In the genomic region with DNA sequence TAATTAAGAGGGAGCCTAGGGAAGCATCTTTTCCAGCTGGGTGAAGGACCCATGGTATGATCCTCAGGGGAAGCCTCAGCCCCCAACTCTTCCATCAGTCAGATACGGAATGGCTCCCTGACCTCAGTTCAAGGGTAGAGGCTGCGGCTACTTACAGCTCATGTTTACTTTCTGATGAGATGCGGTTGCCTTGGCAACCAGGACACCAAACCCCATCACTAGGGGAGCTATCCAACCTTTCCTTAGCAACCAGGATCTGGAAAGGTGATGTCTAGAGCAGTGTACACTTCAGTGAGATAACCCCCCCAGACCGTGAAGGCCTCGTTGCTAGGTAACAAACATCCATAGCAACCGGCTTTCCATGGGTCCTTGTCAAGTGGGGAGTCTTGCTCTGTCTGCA, we compare ENCODE assay signal across 9 mouse cellular contexts. TPM values are rescaled to one million over a fixed set of nuclear protein-coding genes. Genes with fewer than 3 reads are reported as not detected.
A peak's percentile ranks its signal among the peaks of the same experiment; 100 is the strongest.
DNase-seq lines count a peak whose midpoint lies in the region; ATAC-seq and TF ChIP-seq lines count a peak whose summit lies in the region.
"Had no signal": no experiment of that assay in that cellular context is flagged by ENCODE, and none has a peak within 500 bp of the region (broad histone marks: within the 10 kb centered on the region; RNA-seq: fewer than 3 reads in every experiment).

No protein-coding gene starts in this region.

- H3K9me3 ChIP-seq in hindbrain, postnatal 0 days (ENCODE audit: low read length): no peaks in the 10 kb centered on the region
- H3K9me3 ChIP-seq in neural tube, embryonic 13.5 days: no peaks in the 10 kb centered on the region
- H3K9me3 ChIP-seq: heart, embryonic 15.5 days had no signal

- H3K36me3 ChIP-seq in hindbrain, postnatal 0 days (ENCODE audit: insufficient read depth, low read length): peaks cover 27% of the 10 kb centered on the region
- H3K36me3 ChIP-seq in neural tube, embryonic 13.5 days: peaks cover 44% of the 10 kb centered on the region

- TF ChIP-seq CTCF in hindbrain, postnatal 0 days (IDR thresholded peaks at IDR 0.05; ENCODE audit: low read depth): no peak

- WGBS in hindbrain, postnatal 0 days: 26% methylated on average over 6 of the region's 6 CpGs
- WGBS in neural tube, embryonic 13.5 days: 31% methylated on average over 6 of the region's 6 CpGs

- H3K27me3 ChIP-seq in hindbrain, postnatal 0 days (ENCODE audit: insufficient read depth, low read length): no peaks in the 10 kb centered on the region
- no peaks in the 10 kb centered on the region for H3K27me3 ChIP-seq in neural tube, embryonic 13.5 days
- H3K27me3 ChIP-seq: heart, embryonic 15.5 days had no signal

- no peak overlapping the region for H3K4me3 ChIP-seq in hindbrain, postnatal 0 days (ENCODE audit: low read length)
- H3K4me3 ChIP-seq in neural tube, embryonic 13.5 days: no peak overlapping the region
- H3K4me3 ChIP-seq: heart, embryonic 15.5 days had no signal

- no peak for ATAC-seq in hindbrain, postnatal 0 days
- no peak for ATAC-seq in neural tube, embryonic 13.5 days (ENCODE audit: low read depth)

- 0 out of 2 replicates have a peak overlapping the region, but pooled peaks have one; percentile 5 for H3K4me2 ChIP-seq in hindbrain, postnatal 0 days (ENCODE audit: low read depth, low read length)
- peak overlapping the region; percentile 99; the same call in 1 of the 2 replicates for H3K4me2 ChIP-seq in neural tube, embryonic 13.5 days

- H3K4me1 ChIP-seq in hindbrain, postnatal 0 days (ENCODE audit: insufficient read depth, low read length): peaks cover 33% of the 10 kb centered on the region
- peaks cover 61% of the 10 kb centered on the region for H3K4me1 ChIP-seq in neural tube, embryonic 13.5 days (replicated peaks)

- H3K9ac ChIP-seq in hindbrain, postnatal 0 days (replicated peaks; ENCODE audit: low read length): no peak overlapping the region
- H3K9ac ChIP-seq in neural tube, embryonic 13.5 days: peak overlapping the region; percentile 4; the same call in 1 of the 2 replicates
- H3K9ac ChIP-seq: heart, embryonic 15.5 days had no signal

- peak overlapping the region; percentile 41; the same call in 1 of the 2 replicates for H3K27ac ChIP-seq in hindbrain, postnatal 0 days
- H3K27ac ChIP-seq in neural tube, embryonic 13.5 days (replicated peaks): peak overlapping the region; percentile 54
- H3K27ac ChIP-seq: heart, embryonic 15.5 days had no signal

- peak; percentile 71 for DNase-seq in embryo, embryonic 10 days (ENCODE audit: low spot score)
- DNase-seq in embryo, embryonic 9.5 days (ENCODE audit: extremely low spot score): no peak
- peak; percentile 68 for DNase-seq in retina, postnatal 1 day
- no peak for DNase-seq in retina, embryonic 14.5 days (ENCODE audit: low spot score)
- DNase-seq in hindbrain, postnatal 0 days (ENCODE audit: low spot score): peak; percentile 73
- DNase-seq in lung, postnatal 36 days: no peak
- no peak for DNase-seq in frontal cortex, postnatal 25 days (ENCODE audit: low spot score in 2 of 2)

RNA-seq across cellular contexts. Expression of gene Dbp, which starts 4.1 kb away (rescaled TPM):
- 4.2 and 12.2 TPM in 2 replicates for total RNA-seq in hindbrain, postnatal 0 days (2014; rRNA removed)
- polyA plus RNA-seq in hindbrain, postnatal 0 days (2015; fragmentation: Nextera tagmentation; extraction: Ambion mirVana): 4.6 and 5.3 TPM in 2 replicates
- polyA plus RNA-seq in neural tube, embryonic 13.5 days (2015; fragmentation: Nextera tagmentation; extraction: Ambion mirVana): 3.1 and 4.1 TPM in 2 replicates

RNA-seq across cellular contexts. Expression of gene Rpl18, which starts 6.2 kb away (rescaled TPM):
- total RNA-seq in hindbrain, postnatal 0 days (2014; rRNA removed): 999 and 1,175 TPM in 2 replicates
- polyA plus RNA-seq in hindbrain, postnatal 0 days (2015; fragmentation: Nextera tagmentation; extraction: Ambion mirVana): 519 and 535 TPM in 2 replicates
- 570 and 614 TPM in 2 replicates for polyA plus RNA-seq in neural tube, embryonic 13.5 days (2015; fragmentation: Nextera tagmentation; extraction: Ambion mirVana)

RNA-seq across cellular contexts. Expression of gene Sphk2, which starts 8.8 kb away (rescaled TPM):
- 27.4 and 31.6 TPM in 2 replicates for total RNA-seq in hindbrain, postnatal 0 days (2014; rRNA removed)
- polyA plus RNA-seq in hindbrain, postnatal 0 days (2015; fragmentation: Nextera tagmentation; extraction: Ambion mirVana): 17.8 and 18.5 TPM in 2 replicates
- polyA plus RNA-seq in neural tube, embryonic 13.5 days (2015; fragmentation: Nextera tagmentation; extraction: Ambion mirVana): 25.1 and 26.3 TPM in 2 replicates

RNA-seq across cellular contexts. Expression of gene Car11, which starts 9.4 kb away (rescaled TPM):
- 89.4 and 91.0 TPM in 2 replicates for total RNA-seq in hindbrain, postnatal 0 days (2014; rRNA removed)
- 76.9 and 78.2 TPM in 2 replicates for polyA plus RNA-seq in hindbrain, postnatal 0 days (2015; fragmentation: Nextera tagmentation; extraction: Ambion mirVana)
- 44.5 and 46.0 TPM in 2 replicates for polyA plus RNA-seq in neural tube, embryonic 13.5 days (2015; fragmentation: Nextera tagmentation; extraction: Ambion mirVana)

RNA-seq across cellular contexts. Expression of gene Fam83e, which starts 12.0 kb away (rescaled TPM):
- total RNA-seq in hindbrain, postnatal 0 days (2014; rRNA removed): 0.11 and 0.16 TPM in 2 replicates
- polyA plus RNA-seq in hindbrain, postnatal 0 days (2015; fragmentation: Nextera tagmentation; extraction: Ambion mirVana): 0.09 and 0.25 TPM in 2 replicates
- polyA plus RNA-seq in neural tube, embryonic 13.5 days (2015; fragmentation: Nextera tagmentation; extraction: Ambion mirVana): 0.39 and 0.55 TPM in 2 replicates

Comparison
In these comparisons a context has a peak if more than half of its experiments do, and no peak if none do; other contexts are left out.
1. DNase-seq: peak in embryo, embryonic 10 days (single experiment), retina, postnatal 1 day (single experiment) and hindbrain, postnatal 0 days (single experiment); none in embryo, embryonic 9.5 days (single experiment), retina, embryonic 14.5 days (single experiment), lung, postnatal 36 days (single experiment) and frontal cortex, postnatal 25 days (0 of 2).